Mouse (Mus musculus) limb, embryonic 14.5 days (tissue): ENCODE results near the gene Fbl. TPM values are rescaled to one million over a fixed set of nuclear protein-coding genes. Genes with fewer than 3 reads are reported as not detected.
"Not testable (repeated sequence)": the region's sequence is repeated elsewhere in the genome, so short reads cannot be mapped to it uniquely, and the experiment has no call there.

ENCODE experiments used
- ATAC-seq: fragments of 200-750 bp; cut with Nextera tagmentation; 2 replicates; pipeline ENCODE4 v1.8.0; 2017; ENCODE audit warnings: low read depth, moderate number of reproducible peaks, moderate TSS enrichment; ENCODE audit not compliant: low FRiP score
- DNase-seq: peaks from one replicate; pipeline ENCODE4 v3.0.0-alpha.2; 2015; ENCODE audit warnings: low spot score
- H3K27ac ChIP-seq: fragments of 300-500 bp; sonication (generic); replicated peaks from 2 replicates; pipeline ENCODE4 v1.5.1; 2014; ENCODE audit warnings: low read depth, mild to moderate bottlenecking, low read length, moderate library complexity, mixed read lengths
- H3K27me3 ChIP-seq: fragments of 300-500 bp; sonication (generic); 2 replicates; pipeline ENCODE4 v1.6.1; 2014; ENCODE audit warnings: low read length, mixed read lengths; ENCODE audit not compliant: control insufficient read depth, insufficient read depth
- H3K36me3 ChIP-seq: fragments of 300-500 bp; sonication (generic); 2 replicates; pipeline ENCODE4 v1.6.1; 2014; ENCODE audit warnings: mild to moderate bottlenecking, low read length, moderate library complexity, mixed read lengths; ENCODE audit not compliant: control insufficient read depth, insufficient read depth
- H3K4me1 ChIP-seq: fragments of 300-500 bp; sonication (generic); 2 replicates; pipeline ENCODE4 v1.6.1; 2014; ENCODE audit warnings: antibody characterized with exemption, low read length, mixed read lengths; ENCODE audit not compliant: control insufficient read depth, insufficient read depth
- H3K4me2 ChIP-seq: fragments of 300-500 bp; sonication (generic); replicated peaks from 2 replicates; pipeline ENCODE4 v1.6.1; 2014; ENCODE audit warnings: low read depth, mild to moderate bottlenecking, low read length, moderate library complexity; ENCODE audit not compliant: severe bottlenecking
- H3K4me3 ChIP-seq: fragments of 300-500 bp; sonication (generic); replicated peaks from 2 replicates; pipeline ENCODE4 v1.5.1; 2014; ENCODE audit warnings: low read length
- H3K9ac ChIP-seq: fragments of 300-500 bp; sonication (generic); 2 replicates; pipeline ENCODE4 v1.6.1; 2014; ENCODE audit warnings: mild to moderate bottlenecking, low read depth, low read length, moderate library complexity; ENCODE audit not compliant: severe bottlenecking
- H3K9me3 ChIP-seq: fragments of 300-500 bp; sonication (generic); 2 replicates; pipeline ENCODE4 v1.6.1; 2016; ENCODE audit warnings: low read length; ENCODE audit not compliant: control insufficient read depth
- POLR2A ChIP-seq: fragments of 200-500 bp; IDR thresholded peaks from 2 replicates; pipeline ENCODE4 v1.8.0; 2012; ENCODE audit warnings: inconsistent platforms, mild to moderate bottlenecking, moderate library complexity, borderline replicate concordance; ENCODE audit not compliant: insufficient read depth, insufficient read length; ENCODE audit errors: extremely low read depth
- WGBS: fragments of 180-500 bp; shearing (Covaris S2); extraction: QIAGEN DNeasy Blood & Tissue Kit; methylation state at CpG from one replicate; pipeline ENCODE4 v1.1.7; 2014; 5-methylcytosine and 5-hydroxymethylcytosine counted together
- polyA plus RNA-seq, 2 experiments: library from polyadenylated mRNA; depleted of rRNA in 1 of 2; stranded (reverse) in 1 of 2; unstranded in 1 of 2; fragments of >200 nt; fragmentation: Nextera tagmentation in 1 of 2; extraction: Ambion mirVana in 1 of 2; gene quantifications; 2 replicates each; pipeline versions ENCODE4 v1.2.1 to v1.2.3; 2012 to 2014

Fbl gene
- polyA plus RNA-seq, 2 experiments = 45.9 to 299 TPM

- Histone ChIP-seq H3K4me3 (peak overlapping the region; percentile 27), H3K27me3 (no peaks in the 10 kb centered on the region), H3K27ac (peak overlapping the region; percentile 58; the same call in 1 of the 2 replicates), H3K9ac (peak overlapping the region; percentile 53), H3K4me2 (peak overlapping the region; percentile 49), H3K36me3 (no peaks in the 10 kb centered on the region), H3K9me3 (no peaks in the 10 kb centered on the region), H3K4me1 (no peaks in the 10 kb centered on the region)
- no peak for TF ChIP-seq POLR2A
- 39% methylated on average over 12 of the region's 12 CpGs for WGBS
- ATAC-seq (no peak), DNase-seq (no peak)
These were observed 39.0 kb downstream of the Fbl start for GRCm38 (mm10) chr7:28208396-28208987.

GRCm38 (mm10) chr7:28208988-28209508, 39.5 kb downstream of the Fbl start:
- H3K4me3 ChIP-seq = peak overlapping the region; percentile 27
- no peaks in the 10 kb centered on the region for H3K4me1 ChIP-seq
- DNase-seq (peak; percentile 89), ATAC-seq (peak; percentile 78; the same call in 1 of the 2 replicates)
- 51% methylated on average over 19 of the region's 19 CpGs for WGBS
- no peaks in the 10 kb centered on the region for H3K9me3 ChIP-seq
- peak overlapping the region; percentile 58; the same call in 1 of the 2 replicates for H3K27ac ChIP-seq
- H3K36me3 ChIP-seq = no peaks in the 10 kb centered on the region
- no peak for TF ChIP-seq POLR2A
- no peaks in the 10 kb centered on the region for H3K27me3 ChIP-seq
- peak overlapping the region; percentile 49 for H3K4me2 ChIP-seq
- peak overlapping the region; percentile 53 for H3K9ac ChIP-seq

GRCm38 (mm10) chr7:28210731-28211130, 41.2 kb downstream of the Fbl start:
- H3K4me3 ChIP-seq = no peak overlapping the region
- H3K4me1 ChIP-seq = no peaks in the 10 kb centered on the region
- no peaks in the 10 kb centered on the region for H3K36me3 ChIP-seq
- H3K27me3 ChIP-seq = no peaks in the 10 kb centered on the region
- TF ChIP-seq POLR2A = no peak
- no peak overlapping the region for H3K9ac ChIP-seq
- H3K4me2 ChIP-seq = no peak overlapping the region
- no peak for DNase-seq
- WGBS = 46% methylated on average over 5 of the region's 5 CpGs
- ATAC-seq = no peak
- H3K9me3 ChIP-seq = no peaks in the 10 kb centered on the region
- no peak overlapping the region for H3K27ac ChIP-seq

- no peak for DNase-seq
- WGBS = 27% methylated on average over 10 of the region's 10 CpGs
These were observed 44.6 kb downstream of the Fbl start for GRCm38 (mm10) chr7:28214142-28214541.

GRCm38 (mm10) chr7:28215950-28216349, 46.4 kb downstream of the Fbl start:
- not testable (repeated sequence) for H3K4me2 ChIP-seq, H3K36me3 ChIP-seq, H3K27me3 ChIP-seq, DNase-seq, H3K4me1 ChIP-seq, H3K9ac ChIP-seq, ATAC-seq, H3K4me3 ChIP-seq, H3K9me3 ChIP-seq, H3K27ac ChIP-seq
- 83% methylated on average over 2 of the region's 2 CpGs for WGBS

More at GRCm38 (mm10) chr7:28214142-28214541, 44.6 kb downstream of the Fbl start:
- H3K9ac ChIP-seq = no peak overlapping the region
- H3K4me3 ChIP-seq = no peak overlapping the region
- TF ChIP-seq POLR2A = no peak
- no peaks in the 10 kb centered on the region for H3K9me3 ChIP-seq
- H3K36me3 ChIP-seq = no peaks in the 10 kb centered on the region
- H3K4me1 ChIP-seq = no peaks in the 10 kb centered on the region
- no peak for ATAC-seq
- no peak overlapping the region for H3K27ac ChIP-seq
- no peak overlapping the region for H3K4me2 ChIP-seq
- no peaks in the 10 kb centered on the region for H3K27me3 ChIP-seq

- ATAC-seq, H3K27me3 ChIP-seq, H3K4me1 ChIP-seq, H3K27ac ChIP-seq, DNase-seq, H3K4me3 ChIP-seq, H3K36me3 ChIP-seq, H3K9ac ChIP-seq, H3K4me2 ChIP-seq, H3K9me3 ChIP-seq: not testable (repeated sequence)
- 88% methylated on average over 7 of the region's 13 CpGs for WGBS
These were observed 48.3 kb downstream of the Fbl start for GRCm38 (mm10) chr7:28217811-28218210.

GRCm38 (mm10) chr7:28218951-28219740, 49.6 kb downstream of the Fbl start:
- H3K27ac ChIP-seq, DNase-seq, H3K27me3 ChIP-seq, H3K36me3 ChIP-seq, H3K4me2 ChIP-seq, H3K4me3 ChIP-seq, ATAC-seq, H3K4me1 ChIP-seq, H3K9ac ChIP-seq, H3K9me3 ChIP-seq: not testable (repeated sequence)
- 91% methylated on average over 18 of the region's 20 CpGs for WGBS
